ENCODE assay signal across 10 mouse cellular contexts in the genomic region with DNA sequence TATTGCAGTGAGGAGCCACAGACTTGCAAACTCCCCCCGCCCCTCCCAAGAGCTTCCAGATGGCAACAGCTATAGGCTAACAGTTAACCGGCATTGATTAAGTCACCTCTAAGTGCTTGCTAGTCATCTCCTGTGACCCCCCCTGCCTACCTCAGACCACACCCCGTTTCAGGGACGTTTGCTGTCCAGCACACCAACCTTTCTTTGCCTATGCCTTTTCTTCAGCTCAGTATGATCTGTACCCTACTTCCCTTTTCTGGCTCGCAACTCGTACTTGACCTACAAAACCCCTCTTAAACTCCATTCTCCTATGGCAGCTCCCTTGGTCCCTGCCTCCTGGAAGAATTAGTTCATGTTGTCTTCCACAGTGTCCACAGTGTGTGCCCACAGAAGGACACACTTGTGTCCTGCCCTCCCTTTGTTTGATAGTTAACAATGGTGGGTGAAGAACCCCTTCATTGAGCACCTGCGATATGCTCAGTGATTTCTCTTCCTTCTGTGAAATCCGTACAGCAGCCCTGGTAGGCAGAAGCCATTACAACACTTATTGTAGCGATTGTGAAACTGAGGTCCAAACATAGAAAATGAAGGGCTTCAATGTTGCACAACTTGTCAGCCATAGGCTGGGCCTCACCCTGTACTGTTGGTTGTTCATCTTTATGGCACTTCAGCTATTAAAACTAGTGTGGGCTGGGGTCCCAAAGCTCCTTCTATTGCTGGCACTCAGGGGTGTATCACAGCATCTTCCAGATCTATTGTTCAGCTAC. TPM values are rescaled to one million over a fixed set of nuclear protein-coding genes. Genes with fewer than 3 reads are reported as not detected.
DNase-seq lines count a peak whose midpoint lies in the region; ATAC-seq lines count a peak whose summit lies in the region.
"Had no signal": no experiment of that assay in that cellular context is flagged by ENCODE, and none has a peak within 500 bp of the region (broad histone marks: within the 10 kb centered on the region; RNA-seq: fewer than 3 reads in every experiment).

No protein-coding gene starts in this region.

- no peak overlapping the region for H3K9ac ChIP-seq in midbrain, embryonic 16.5 days (ENCODE audit: low read depth, low read length)
- H3K9ac ChIP-seq in midbrain, embryonic 15.5 days, result no peak overlapping the region
- H3K9ac ChIP-seq in limb, embryonic 13.5 days, result no peak overlapping the region
- no peak overlapping the region for H3K9ac ChIP-seq in stomach, embryonic 15.5 days
- H3K9ac ChIP-seq: forebrain, postnatal 0 days had no signal

- no peaks in the 10 kb centered on the region for H3K9me3 ChIP-seq in heart, embryonic 10.5 days
- no peaks in the 10 kb centered on the region for H3K9me3 ChIP-seq in midbrain, embryonic 16.5 days (replicated peaks; ENCODE audit: control insufficient read depth, low read length, poor library complexity, severe bottlenecking)
- no peaks in the 10 kb centered on the region for H3K9me3 ChIP-seq in midbrain, embryonic 15.5 days
- H3K9me3 ChIP-seq in limb, embryonic 13.5 days, result no peaks in the 10 kb centered on the region
- H3K9me3 ChIP-seq in stomach, embryonic 15.5 days, result no peaks in the 10 kb centered on the region

- peaks cover 14% of the 10 kb centered on the region for H3K4me1 ChIP-seq in heart, embryonic 10.5 days
- H3K4me1 ChIP-seq in midbrain, embryonic 16.5 days (ENCODE audit: control insufficient read depth, insufficient read depth, low read length), result peaks cover 10% of the 10 kb centered on the region
- peaks cover 13% of the 10 kb centered on the region for H3K4me1 ChIP-seq in midbrain, embryonic 15.5 days
- peaks cover 14% of the 10 kb centered on the region; the same call in 1 of the 2 replicates for H3K4me1 ChIP-seq in limb, embryonic 13.5 days
- H3K4me1 ChIP-seq in stomach, embryonic 15.5 days, result no peaks in the 10 kb centered on the region; the same call in none of the 2 replicates

- no peak for ATAC-seq in midbrain, embryonic 16.5 days
- no peak for ATAC-seq in midbrain, embryonic 15.5 days (replicated peaks)
- no peak for ATAC-seq in limb, embryonic 13.5 days (ENCODE audit: low FRiP score, low read depth)
- ATAC-seq in stomach, embryonic 15.5 days (ENCODE audit: insufficient read depth, low FRiP score, low read depth), result no peak; the same call in 1 of the 2 replicates
- ATAC-seq in cerebellum, adult (ENCODE audit: insufficient number of reproducible peaks, low FRiP score, low TSS enrichment), result no peak

- peaks cover 69% of the 10 kb centered on the region for H3K27me3 ChIP-seq in heart, embryonic 10.5 days (ENCODE audit: insufficient read depth, poor library complexity, severe bottlenecking)
- H3K27me3 ChIP-seq in midbrain, embryonic 16.5 days (ENCODE audit: control insufficient read depth, insufficient read depth, low read depth, low read length), result no peaks in the 10 kb centered on the region; the same call in 1 of the 2 replicates
- no peaks in the 10 kb centered on the region for H3K27me3 ChIP-seq in midbrain, embryonic 15.5 days (replicated peaks)
- peaks cover 51% of the 10 kb centered on the region for H3K27me3 ChIP-seq in limb, embryonic 13.5 days
- peaks cover 11% of the 10 kb centered on the region for H3K27me3 ChIP-seq in stomach, embryonic 15.5 days (replicated peaks)

- 59% methylated on average over 9 of the region's 9 CpGs for WGBS in heart, embryonic 10.5 days
- 66% methylated on average over 9 of the region's 9 CpGs for WGBS in midbrain, embryonic 16.5 days
- WGBS in midbrain, embryonic 15.5 days, result 64% methylated on average over 9 of the region's 9 CpGs
- 56% methylated on average over 9 of the region's 9 CpGs for WGBS in limb, embryonic 13.5 days
- 53% methylated on average over 9 of the region's 9 CpGs for WGBS in stomach, embryonic 15.5 days

- H3K4me3 ChIP-seq in heart, embryonic 10.5 days, result peak overlapping the region; percentile 20; the same call in 1 of the 2 replicates
- no peak overlapping the region for H3K4me3 ChIP-seq in midbrain, embryonic 16.5 days (ENCODE audit: low read depth, low read length)
- no peak overlapping the region for H3K4me3 ChIP-seq in midbrain, embryonic 15.5 days
- no peak overlapping the region for H3K4me3 ChIP-seq in limb, embryonic 13.5 days
- no peak overlapping the region for H3K4me3 ChIP-seq in stomach, embryonic 15.5 days (replicated peaks)

- 0 out of 2 replicates have a peak overlapping the region, but pooled peaks have one; percentile 8 for H3K4me2 ChIP-seq in midbrain, embryonic 16.5 days (ENCODE audit: low read length)
- H3K4me2 ChIP-seq in midbrain, embryonic 15.5 days, result no peak overlapping the region
- H3K4me2 ChIP-seq in limb, embryonic 13.5 days (replicated peaks), result peak overlapping the region; percentile 51
- peak overlapping the region; percentile 11; the same call in 1 of the 2 replicates for H3K4me2 ChIP-seq in stomach, embryonic 15.5 days

- DNase-seq in heart, embryonic 10.5 days (ENCODE audit: low spot score), result no peak
- DNase-seq in heart, postnatal 36 days, result no peak
- no peak for DNase-seq in frontal cortex, postnatal 25 days (ENCODE audit: low spot score in 2 of 2)
- DNase-seq: forebrain, postnatal 0 days; kidney, postnatal 25 days had no signal

- H3K36me3 ChIP-seq in heart, embryonic 10.5 days, result no peaks in the 10 kb centered on the region
- no peaks in the 10 kb centered on the region for H3K36me3 ChIP-seq in midbrain, embryonic 16.5 days (ENCODE audit: control insufficient read depth, insufficient read depth, low read length)
- H3K36me3 ChIP-seq in midbrain, embryonic 15.5 days (replicated peaks), result no peaks in the 10 kb centered on the region
- no peaks in the 10 kb centered on the region for H3K36me3 ChIP-seq in limb, embryonic 13.5 days
- H3K36me3 ChIP-seq in stomach, embryonic 15.5 days, result no peaks in the 10 kb centered on the region

- no peak overlapping the region for H3K27ac ChIP-seq in heart, embryonic 10.5 days
- no peak overlapping the region for H3K27ac ChIP-seq in midbrain, embryonic 16.5 days (ENCODE audit: low read length)
- no peak overlapping the region for H3K27ac ChIP-seq in midbrain, embryonic 15.5 days
- H3K27ac ChIP-seq in limb, embryonic 13.5 days, result no peak overlapping the region
- no peak overlapping the region for H3K27ac ChIP-seq in stomach, embryonic 15.5 days

- intact Hi-C loops in heart, postnatal 36 days (cut with DNase I), result no loop called here

RNA-seq across cellular contexts. Expression of gene Tpst2, which starts 10.3 kb away (rescaled TPM):
- 34.1 and 41.2 TPM in 2 replicates for polyA plus RNA-seq in heart, embryonic 10.5 days (2016; fragmentation: Nextera tagmentation; extraction: Ambion mirVana)
- 10 to 100 TPM; 39.1 to 42.0 TPM for total RNA-seq in heart, postnatal 36 days (2021)
- polyA plus RNA-seq in midbrain, embryonic 16.5 days (2015; fragmentation: Nextera tagmentation; extraction: Ambion mirVana), result 26.2 and 34.5 TPM in 2 replicates
- 29.4 and 33.7 TPM in 2 replicates for polyA plus RNA-seq in midbrain, embryonic 15.5 days (2015; fragmentation: Nextera tagmentation; extraction: Ambion mirVana)
- polyA plus RNA-seq in limb, embryonic 13.5 days (2015; fragmentation: Nextera tagmentation; extraction: Ambion mirVana), result 42.3 and 42.5 TPM in 2 replicates
- 40.8 and 44.4 TPM in 2 replicates for polyA plus RNA-seq in stomach, embryonic 15.5 days (2015; fragmentation: Nextera tagmentation; extraction: Ambion mirVana)

RNA-seq across cellular contexts. Expression of gene Crybb1, which starts 10.6 kb away (rescaled TPM):
- not detected in 2 replicates for polyA plus RNA-seq in heart, embryonic 10.5 days (2016; fragmentation: Nextera tagmentation; extraction: Ambion mirVana)
- total RNA-seq in heart, postnatal 36 days (2021), result 1 to 10 TPM in 1 of 2 experiments, under 1 TPM in 1; 0.80 to 3.4 TPM
- polyA plus RNA-seq in midbrain, embryonic 16.5 days (2015; fragmentation: Nextera tagmentation; extraction: Ambion mirVana), result 5.1 and 5.8 TPM in 2 replicates
- 4.3 and 4.8 TPM in 2 replicates for polyA plus RNA-seq in midbrain, embryonic 15.5 days (2015; fragmentation: Nextera tagmentation; extraction: Ambion mirVana)
- polyA plus RNA-seq in limb, embryonic 13.5 days (2015; fragmentation: Nextera tagmentation; extraction: Ambion mirVana), result 0.96 and 1.5 TPM in 2 replicates
- 4.0 TPM in 2 replicates for polyA plus RNA-seq in stomach, embryonic 15.5 days (2015; fragmentation: Nextera tagmentation; extraction: Ambion mirVana)

RNA-seq across cellular contexts. Expression of gene Cryba4, which starts 13.9 kb away (rescaled TPM):
- polyA plus RNA-seq in heart, embryonic 10.5 days (2016; fragmentation: Nextera tagmentation; extraction: Ambion mirVana), result 0.20 TPM in 1 of 2 replicates, not detected in the other
- total RNA-seq in heart, postnatal 36 days (2021), result 1 to 10 TPM; 6.0 to 9.8 TPM
- polyA plus RNA-seq in midbrain, embryonic 16.5 days (2015; fragmentation: Nextera tagmentation; extraction: Ambion mirVana), result 1.0 and 1.6 TPM in 2 replicates
- 0.93 and 1.4 TPM in 2 replicates for polyA plus RNA-seq in midbrain, embryonic 15.5 days (2015; fragmentation: Nextera tagmentation; extraction: Ambion mirVana)
- 0.98 and 1.1 TPM in 2 replicates for polyA plus RNA-seq in limb, embryonic 13.5 days (2015; fragmentation: Nextera tagmentation; extraction: Ambion mirVana)
- polyA plus RNA-seq in stomach, embryonic 15.5 days (2015; fragmentation: Nextera tagmentation; extraction: Ambion mirVana), result 1.7 TPM in 2 replicates
- total RNA-seq: forebrain, postnatal 0 days had no signal

RNA-seq across cellular contexts. Expression of gene Tfip11, which starts 60.0 kb away (rescaled TPM):
- polyA plus RNA-seq in heart, embryonic 10.5 days (2016; fragmentation: Nextera tagmentation; extraction: Ambion mirVana), result 26.4 and 26.9 TPM in 2 replicates
- total RNA-seq in heart, postnatal 36 days (2021), result 10 to 100 TPM; 17.9 to 21.7 TPM
- polyA plus RNA-seq in midbrain, embryonic 16.5 days (2015; fragmentation: Nextera tagmentation; extraction: Ambion mirVana), result 37.0 and 37.2 TPM in 2 replicates
- 35.7 and 38.2 TPM in 2 replicates for polyA plus RNA-seq in midbrain, embryonic 15.5 days (2015; fragmentation: Nextera tagmentation; extraction: Ambion mirVana)
- polyA plus RNA-seq in limb, embryonic 13.5 days (2015; fragmentation: Nextera tagmentation; extraction: Ambion mirVana), result 32.6 and 34.8 TPM in 2 replicates
- polyA plus RNA-seq in stomach, embryonic 15.5 days (2015; fragmentation: Nextera tagmentation; extraction: Ambion mirVana), result 23.3 and 25.3 TPM in 2 replicates
